Mouse (Mus musculus) layer of hippocampus, adult 8-10 months (tissue): Measurements from ENCODE around the gene Dll3. TPM values are rescaled to one million over a fixed set of nuclear protein-coding genes. Genes with fewer than 3 reads are reported as not detected.

ENCODE experiments used
- DNase-seq, 2 experiments: peaks; one replicate each; pipeline ENCODE4 v3.0.0; 2022; ENCODE audit warnings: low spot score in 2 of 2
- total RNA-seq, 4 experiments: library from RNA; stranded (reverse); gene quantifications; 2 replicates each; pipeline ENCODE4 v1.2.4; 2022

The Dll3 gene
- total RNA-seq, result 1 to 10 TPM; 1.1 to 2.2 (median 1.7) TPM

- peak in 1 of 2 experiments; percentile 21 for DNase-seq
Observed at GRCm38 (mm10) chr7:28301616-28302433, at the start of gene Dll3. Gene Dll3 (minus strand): TSS chr7:28302238.

GRCm38 (mm10) chr7:28351676-28352191 is 49.7 kb upstream of the Dll3 start:
- no peak for DNase-seq

GRCm38 (mm10) chr7:28350155-28350883 is 48.3 kb upstream of the Dll3 start, which contains the start of gene Rps16:
Gene Rps16 (plus strand): TSS chr7:28350652.
- DNase-seq, result peak; percentile 96 to 97

DNA sequence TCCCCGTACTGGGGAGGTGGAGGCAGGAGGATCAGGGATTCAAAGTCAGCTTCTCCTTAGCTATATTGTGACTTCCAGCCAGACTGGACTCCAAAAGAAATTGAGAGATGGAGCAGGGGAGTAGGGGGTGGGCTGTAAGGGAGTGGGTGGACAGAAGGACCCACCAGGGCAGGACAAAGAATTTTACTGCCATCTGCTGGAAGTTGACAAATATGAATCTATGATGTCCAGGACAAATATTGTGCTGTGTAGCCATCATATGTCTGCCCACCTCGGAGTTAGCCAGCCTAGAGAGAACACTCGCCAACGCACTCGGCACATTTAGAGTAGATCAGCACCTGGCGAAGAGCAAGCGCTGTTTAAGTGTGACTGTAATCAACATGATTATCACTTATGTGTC is 46.6 kb upstream of the Dll3 start:
- no peak for DNase-seq

DNA sequence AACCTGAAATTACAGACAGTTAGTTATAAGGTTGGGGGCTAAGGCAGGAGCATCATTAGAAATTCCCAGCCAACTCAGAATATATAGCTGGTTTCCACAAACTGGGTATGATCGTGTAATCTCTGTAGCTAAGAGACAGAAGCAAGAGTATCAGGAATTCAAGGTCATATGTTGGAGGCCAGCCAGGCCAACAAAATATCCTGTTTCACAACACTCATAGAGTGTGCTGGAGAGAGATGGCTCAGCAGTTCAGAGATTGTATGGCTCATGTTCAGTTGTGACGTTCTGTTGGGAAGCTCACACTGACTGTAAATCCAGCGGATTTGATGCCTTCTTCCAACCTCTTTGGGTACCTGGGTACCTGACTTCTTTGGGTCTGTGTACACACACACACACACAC is 45.7 kb upstream of the Dll3 start:
- DNase-seq, result no peak

DNA sequence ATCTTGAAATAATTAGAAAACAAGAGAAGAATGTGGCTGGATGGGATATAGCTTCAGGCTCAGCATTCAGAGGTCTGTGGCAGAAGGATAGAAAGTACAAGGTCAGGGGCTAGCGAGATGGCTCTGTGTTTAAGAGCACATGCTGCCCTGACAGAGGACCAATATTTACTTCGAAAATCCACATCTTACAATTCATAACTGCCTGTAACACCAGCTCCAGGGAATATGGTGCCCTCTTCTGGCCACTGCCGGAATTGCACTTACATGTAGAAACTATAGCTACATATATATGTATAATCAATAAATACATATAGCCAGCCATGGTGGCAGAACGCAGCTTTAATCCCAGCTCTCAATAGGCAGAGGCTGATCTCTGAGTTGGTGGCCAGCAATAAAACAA is 42.6 kb upstream of the Dll3 start:
- peak in 1 of 2 experiments; percentile 65 for DNase-seq

- DNase-seq, result no peak
Observed at GRCm38 (mm10) chr7:28341381-28341780, 39.3 kb upstream of the Dll3 start.

DNA sequence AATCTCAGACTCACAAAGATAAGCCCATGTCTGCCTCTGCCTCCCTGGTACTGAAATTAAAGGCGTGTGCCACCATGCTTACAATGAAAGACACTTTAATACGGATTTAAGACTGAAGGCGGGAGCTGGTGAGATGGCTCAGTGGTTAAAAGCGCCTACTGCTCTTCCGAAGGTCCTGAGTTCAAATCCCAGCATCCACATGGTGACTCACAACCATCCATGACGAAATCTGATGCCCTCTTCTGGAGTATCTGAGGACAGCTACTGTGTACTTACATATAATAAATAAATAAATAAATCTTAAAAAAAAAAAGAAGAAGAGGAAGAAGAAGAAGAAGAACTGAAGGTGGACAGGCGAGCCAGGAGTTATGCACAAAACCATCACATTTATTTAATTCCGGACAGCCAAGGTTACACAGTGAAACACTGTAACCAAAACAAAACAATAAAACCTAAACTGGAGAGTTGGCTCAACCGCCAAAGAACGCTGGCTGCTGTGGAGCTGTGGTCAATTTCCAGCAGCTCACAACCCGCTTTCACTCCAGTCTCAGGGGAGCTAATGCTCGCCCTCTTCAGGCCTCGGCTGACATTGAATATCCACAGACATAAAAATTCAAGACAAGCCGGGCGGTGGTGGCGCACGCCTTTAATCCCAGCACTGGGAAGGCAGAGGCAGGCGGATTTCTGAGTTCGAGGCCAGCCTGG is 37.3 kb upstream of the Dll3 start:
- DNase-seq, result peak in 1 of 2 experiments; percentile 30

DNA sequence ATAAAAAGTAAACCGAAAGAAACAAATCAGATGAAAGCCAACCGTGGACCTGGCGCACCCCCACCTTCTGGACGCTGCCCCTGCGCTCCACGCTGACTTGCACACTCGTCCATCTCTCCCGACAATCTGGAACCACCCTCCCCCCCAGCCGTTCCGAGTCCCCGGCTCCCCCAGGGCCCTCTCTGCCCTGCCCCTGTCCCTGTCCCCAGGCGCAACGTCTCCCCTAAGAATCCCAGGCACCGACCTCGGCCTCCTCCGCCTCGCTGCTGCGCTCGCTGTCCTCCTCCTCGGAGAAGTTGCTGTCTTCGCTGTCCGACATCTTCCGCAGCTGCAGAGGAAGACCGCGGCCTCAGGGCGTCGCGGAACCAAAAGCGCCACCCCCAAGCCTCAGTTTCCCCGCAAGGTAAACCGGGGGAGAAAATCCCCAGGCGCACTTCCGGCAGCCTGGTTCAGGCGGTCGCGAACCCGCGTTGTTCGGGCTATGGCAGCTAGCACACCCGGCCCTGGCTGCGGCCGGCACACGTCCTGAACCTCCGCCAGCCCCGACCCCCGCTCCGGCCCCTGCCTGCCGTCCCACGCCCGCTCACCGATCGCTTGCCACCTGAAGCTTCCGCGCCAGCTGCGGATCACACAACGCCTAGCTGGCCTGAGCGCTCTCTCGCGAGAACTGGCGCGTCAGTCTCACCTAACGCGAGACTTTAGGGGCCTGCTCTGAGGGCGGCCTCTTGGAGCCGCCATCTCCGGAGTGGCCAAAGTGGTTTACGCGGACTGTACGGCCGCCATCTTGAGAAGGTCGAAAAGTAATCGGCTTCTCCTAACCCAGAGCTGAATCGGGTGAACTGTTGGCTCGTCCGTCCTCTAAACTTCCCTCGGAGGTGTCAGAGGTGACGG is 36.3 kb upstream of the Dll3 start, which contains the start of gene Supt5:
Gene Supt5, minus strand, starts transcription at position 639 of the 891 bp plus-strand sequence.
- DNase-seq, result peak; percentile 96 to 97

DNA sequence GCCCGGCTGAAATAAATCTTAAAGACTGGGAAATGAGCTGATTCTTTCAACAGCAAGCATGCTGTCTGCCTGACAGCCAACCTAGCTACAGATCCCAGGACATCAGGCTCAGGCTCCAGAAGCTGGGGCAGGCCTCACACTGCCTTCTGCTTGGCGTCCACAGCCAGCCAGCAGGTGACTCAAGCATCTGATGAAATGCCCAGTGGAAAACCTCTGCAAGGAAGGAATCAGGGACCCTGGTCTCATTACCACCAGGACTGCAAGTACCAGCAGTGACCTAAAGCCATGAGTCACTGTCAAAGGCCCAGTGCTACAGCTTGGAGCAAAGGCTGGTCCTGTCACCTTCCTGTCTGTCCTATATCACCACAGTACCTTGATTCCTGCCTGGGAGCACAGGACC is 33.4 kb upstream of the Dll3 start:
- DNase-seq, result no peak

DNA sequence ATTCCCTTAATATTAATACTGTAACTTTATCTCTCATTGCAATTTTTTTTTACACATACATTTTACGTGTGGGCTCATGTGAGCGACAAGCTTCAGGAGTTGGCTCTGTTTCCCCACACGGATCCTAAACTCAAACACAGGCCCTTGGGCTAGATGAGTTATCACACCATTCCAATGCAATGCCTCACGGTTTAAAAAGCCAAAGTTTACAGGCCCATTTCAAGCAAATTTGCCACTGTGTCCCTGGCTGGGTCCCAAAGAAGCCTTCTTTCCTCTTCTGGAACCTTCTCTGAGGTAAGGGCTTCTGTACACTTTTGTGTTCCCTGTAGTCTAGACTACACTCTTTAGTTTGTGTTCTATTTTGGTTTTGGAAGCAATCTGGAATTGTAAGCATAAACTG is 32.5 kb upstream of the Dll3 start:
- no peak for DNase-seq

GRCm38 (mm10) chr7:28328260-28328659 is 26.2 kb upstream of the Dll3 start:
- no peak for DNase-seq

GRCm38 (mm10) chr7:28326457-28326856 is 24.4 kb upstream of the Dll3 start:
- DNase-seq, result no peak

- no peak for DNase-seq
Observed at GRCm38 (mm10) chr7:28325293-28325692, 23.3 kb upstream of the Dll3 start.

GRCm38 (mm10) chr7:28321974-28322720 is 20.1 kb upstream of the Dll3 start:
- no peak for DNase-seq

GRCm38 (mm10) chr7:28318714-28319113 is 16.7 kb upstream of the Dll3 start:
- no peak for DNase-seq

DNA sequence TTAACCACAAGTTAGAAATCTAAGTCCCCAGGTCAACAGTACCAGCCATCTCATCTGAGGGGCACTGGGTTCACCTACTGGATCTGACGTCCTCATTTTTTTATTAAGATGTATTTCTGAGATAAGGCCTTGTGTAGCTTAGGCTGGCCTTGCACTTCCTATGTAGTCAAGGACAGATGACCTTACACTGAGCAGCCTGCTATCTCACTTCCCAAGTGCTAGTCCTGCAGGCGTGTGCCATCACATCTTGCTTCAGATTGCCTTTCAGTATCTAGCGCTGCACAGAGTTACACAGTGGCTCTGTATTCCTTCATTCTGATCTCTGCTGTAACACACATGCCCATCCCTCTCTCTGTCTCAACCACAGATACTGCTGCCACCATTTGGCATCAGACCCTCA is 16.0 kb upstream of the Dll3 start:
- DNase-seq, result no peak

GRCm38 (mm10) chr7:28311926-28312543 is 10.0 kb upstream of the Dll3 start, which contains the start of gene Timm50:
Gene Timm50 (minus strand): TSS chr7:28312072.
- peak; percentile 97 to 98 for DNase-seq
